Mouse (Mus musculus): Measurements from ENCODE around the gene Vmn2r68. TPM values are rescaled to one million over a fixed set of nuclear protein-coding genes. Genes with fewer than 3 reads are reported as not detected.

The Vmn2r68 gene
- polyA plus RNA-seq (2015; fragmentation: Nextera tagmentation; extraction: Ambion mirVana): not detected in 2 replicates

GRCm38 (mm10) chr7:85237683-85238082 is at the start of gene Vmn2r68:
Gene Vmn2r68, minus strand, starts transcription at chr7:85237783.
- H3K27ac ChIP-seq: no peak within 1 kb of the TSS
- H3K4me2 ChIP-seq (replicated peaks): no peak within 1 kb of the TSS
- H3K9ac ChIP-seq: no peak within 1 kb of the TSS
- H3K27me3 ChIP-seq: no peaks in the 10 kb centered on the region
- no peak for ATAC-seq (ENCODE audit: low FRiP score, low read depth)
- no peaks in the 10 kb centered on the region for H3K9me3 ChIP-seq
- H3K36me3 ChIP-seq: no peaks in the 10 kb centered on the region
- H3K4me3 ChIP-seq: no peak within 1 kb of the TSS
- H3K4me1 ChIP-seq: no peaks in the 10 kb centered on the region

Other genes starting within 250 kb of the Vmn2r68 start
- gene Vmn2r66, start 225.5 kb downstream of the Vmn2r68 start, polyA plus RNA-seq (2015; fragmentation: Nextera tagmentation; extraction: Ambion mirVana): not detected in 2 replicates
- not detected in 2 replicates for gene Vmn2r67, start 81.8 kb downstream of the Vmn2r68 start, polyA plus RNA-seq (2015; fragmentation: Nextera tagmentation; extraction: Ambion mirVana)
- gene Vmn2r69, start 178.1 kb upstream of the Vmn2r68 start, polyA plus RNA-seq (2015; fragmentation: Nextera tagmentation; extraction: Ambion mirVana): not detected in 2 replicates